Mouse (Mus musculus) kidney, adult 8-10 months (tissue): ENCODE measurements around the gene Igfbpl1.
A peak's percentile ranks its signal among the peaks of the same experiment; 100 is the strongest.

Experiments used
- DNase-seq, 2 experiments: peaks; one replicate each; pipeline ENCODE4 v3.0.0; 2022

Igfbpl1 gene

GRCm38 (mm10) chr4:45821995-45822394 is 4.7 kb downstream of the Igfbpl1 start:
- no peak for DNase-seq

- DNase-seq: peak in 1 of 2 experiments; percentile 55
These were observed 6.5 kb downstream of the Igfbpl1 start for GRCm38 (mm10) chr4:45820074-45820830.

- no peak for DNase-seq
These were observed 7.4 kb downstream of the Igfbpl1 start for GRCm38 (mm10) chr4:45819208-45819931.

GRCm38 (mm10) chr4:45818814-45819207 is 7.9 kb downstream of the Igfbpl1 start:
- no peak for DNase-seq

GRCm38 (mm10) chr4:45815542-45815941 is 11.2 kb downstream of the Igfbpl1 start:
- peak; percentile 18 to 40 for DNase-seq

GRCm38 (mm10) chr4:45811250-45811649 is 15.5 kb downstream of the Igfbpl1 start:
- DNase-seq: no peak

- DNase-seq: no peak
These were observed 18.7 kb downstream of the Igfbpl1 start for GRCm38 (mm10) chr4:45808034-45808433.

- no peak for DNase-seq
These were observed 23.8 kb downstream of the Igfbpl1 start for GRCm38 (mm10) chr4:45802900-45803299.

- DNase-seq: no peak
These were observed 26.7 kb downstream of the Igfbpl1 start for GRCm38 (mm10) chr4:45799956-45800537.

GRCm38 (mm10) chr4:45798964-45799363 is 27.8 kb downstream of the Igfbpl1 start, which contains the start of gene Aldh1b1:
Gene Aldh1b1 (plus strand): TSS chr4:45799022.
- DNase-seq: peak; percentile 65 to 73

- DNase-seq: no peak
These were observed 30.0 kb downstream of the Igfbpl1 start for GRCm38 (mm10) chr4:45796760-45797159.

- DNase-seq: peak in 1 of 2 experiments; percentile 10
These were observed 31.4 kb downstream of the Igfbpl1 start for GRCm38 (mm10) chr4:45795191-45795811.

- DNase-seq: no peak
These were observed 36.7 kb downstream of the Igfbpl1 start for GRCm38 (mm10) chr4:45790018-45790417.

- DNase-seq: no peak
These were observed 37.3 kb downstream of the Igfbpl1 start for GRCm38 (mm10) chr4:45789263-45789958.

- DNase-seq: no peak
These were observed 38.2 kb downstream of the Igfbpl1 start for GRCm38 (mm10) chr4:45788446-45789081.

GRCm38 (mm10) chr4:45786674-45787073 is 40.0 kb downstream of the Igfbpl1 start:
- no peak for DNase-seq

- no peak for DNase-seq
These were observed 40.8 kb downstream of the Igfbpl1 start for GRCm38 (mm10) chr4:45785959-45786358.

GRCm38 (mm10) chr4:45783671-45784070 is 43.1 kb downstream of the Igfbpl1 start:
- no peak for DNase-seq

GRCm38 (mm10) chr4:45771619-45772018 is 55.1 kb downstream of the Igfbpl1 start:
- DNase-seq: peak; percentile 25 to 32

- no peak for DNase-seq
These were observed 55.5 kb downstream of the Igfbpl1 start for GRCm38 (mm10) chr4:45771173-45771572.

GRCm38 (mm10) chr4:45770638-45771033 is 56.1 kb downstream of the Igfbpl1 start:
- DNase-seq: no peak
